Mouse (Mus musculus) ovary, postnatal 10 days (tissue): ENCODE results near the gene Kcnk1.
A peak's percentile ranks its signal among the peaks of the same experiment; 100 is the strongest.

Experiments
- DNase-seq: peaks from one replicate; pipeline ENCODE4 v3.0.0; 2022; ENCODE audit warnings: low spot score

The Kcnk1 gene

DNA sequence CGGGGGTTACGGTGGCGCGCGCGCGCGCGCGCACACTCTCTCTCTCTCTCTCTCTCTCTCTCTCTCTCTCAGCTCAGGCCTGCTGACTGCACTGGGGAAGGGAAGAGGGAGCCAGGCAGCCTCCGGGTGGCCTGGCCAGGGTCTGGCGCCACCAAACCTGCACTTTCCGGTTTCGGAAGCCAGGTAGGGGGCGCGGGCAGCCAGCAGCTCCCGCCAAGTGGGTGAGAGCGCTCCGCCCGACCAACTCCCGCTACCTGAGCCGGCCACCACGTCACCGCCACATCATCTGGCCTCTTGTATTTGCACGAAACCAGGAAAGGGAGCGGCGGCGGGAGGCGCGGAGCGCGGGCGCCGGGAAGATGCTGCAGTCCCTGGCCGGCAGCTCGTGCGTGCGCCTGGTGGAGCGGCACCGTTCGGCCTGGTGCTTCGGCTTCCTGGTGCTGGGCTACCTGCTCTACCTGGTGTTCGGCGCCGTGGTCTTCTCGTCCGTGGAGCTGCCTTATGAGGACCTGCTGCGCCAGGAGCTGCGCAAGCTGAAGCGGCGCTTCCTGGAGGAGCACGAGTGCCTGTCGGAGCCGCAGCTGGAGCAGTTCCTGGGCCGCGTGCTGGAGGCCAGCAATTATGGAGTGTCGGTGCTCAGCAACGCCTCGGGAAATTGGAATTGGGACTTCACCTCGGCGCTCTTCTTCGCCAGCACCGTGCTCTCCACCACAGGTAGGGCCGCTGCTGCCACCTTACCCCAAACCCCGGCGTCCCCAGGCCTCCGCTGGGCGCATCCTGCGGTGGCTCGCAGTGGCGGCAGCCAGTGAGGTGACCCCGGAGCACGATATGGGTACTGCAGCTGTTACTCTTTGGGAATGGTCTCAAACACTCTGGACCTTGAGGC is at the start of gene Kcnk1:
TSS of gene Kcnk1 (plus strand) at position 70 of the 886 bp plus-strand sequence.
- DNase-seq = no peak

DNA sequence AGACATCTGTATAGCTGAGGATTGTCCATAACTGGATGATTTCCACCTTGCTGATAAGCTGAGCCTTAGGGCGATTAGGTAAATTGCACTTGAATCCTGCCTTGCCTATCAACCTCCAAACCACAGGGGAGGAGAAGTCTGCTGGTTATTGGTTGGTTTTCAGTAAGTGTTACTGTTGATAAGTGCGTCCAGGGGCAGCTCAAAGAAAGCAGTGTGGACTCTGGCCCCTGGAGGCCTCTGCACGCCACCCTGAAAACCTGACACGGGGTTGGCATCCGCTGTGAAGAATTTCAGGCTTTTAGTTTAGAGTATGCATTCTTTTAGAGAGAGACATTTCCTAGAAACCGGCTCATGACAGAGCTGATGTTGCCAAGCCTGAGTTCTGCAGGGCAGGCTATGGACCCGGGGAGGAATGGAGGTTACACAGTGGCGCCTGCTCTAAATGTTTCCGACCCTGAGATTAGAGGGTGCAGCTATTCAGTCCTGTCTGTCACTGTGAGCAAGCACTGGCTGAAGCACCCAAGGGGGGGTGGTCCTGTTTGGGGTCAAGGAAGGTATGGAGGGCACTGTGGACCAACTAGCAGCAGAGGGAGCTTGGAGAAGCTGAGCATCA is 46.2 kb upstream of the Kcnk1 start:
- no peak for DNase-seq

DNA sequence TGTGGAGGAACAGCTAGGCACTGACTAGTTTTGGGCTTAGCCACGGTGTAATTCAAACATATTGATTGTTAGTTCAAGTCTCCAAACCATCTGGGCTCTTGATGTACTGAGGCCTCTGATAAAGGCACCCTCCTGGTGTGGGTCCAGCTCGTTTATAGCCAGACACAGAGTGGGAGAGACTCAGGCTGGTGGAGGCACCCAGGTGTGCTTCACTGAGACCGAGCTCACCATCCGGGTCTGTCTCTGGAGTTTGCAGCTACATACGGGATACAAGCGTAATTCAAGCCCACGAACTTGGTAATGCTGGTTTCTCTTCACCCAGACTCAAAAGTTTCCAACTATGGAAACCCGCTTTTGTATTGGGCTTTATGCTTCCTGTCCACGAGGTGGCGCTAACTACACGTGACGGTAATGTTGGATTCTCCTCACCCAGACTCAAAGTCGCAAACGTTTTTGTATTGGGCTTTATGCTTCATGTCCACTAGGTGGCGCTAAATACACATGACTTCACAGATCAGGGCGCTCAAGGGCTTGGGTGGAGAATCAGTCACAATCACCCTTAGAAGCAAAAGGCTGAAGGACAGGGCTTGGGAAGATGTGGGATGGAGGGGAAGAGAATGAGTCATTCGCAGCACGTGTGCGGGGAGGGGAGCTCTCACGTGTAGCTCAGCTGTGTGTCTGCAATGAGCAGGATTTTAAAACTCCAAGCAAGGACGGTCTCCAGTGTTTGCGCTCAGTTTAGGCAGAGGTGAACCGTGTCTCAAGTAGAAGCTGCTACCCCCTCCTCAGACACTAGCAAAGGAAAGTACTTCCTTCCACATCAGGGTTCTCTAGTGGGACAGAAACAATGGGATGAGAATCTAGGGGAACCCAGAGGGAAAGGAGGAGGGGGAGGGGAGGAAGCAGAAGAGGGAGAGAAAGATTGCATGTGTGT is 44.7 kb upstream of the Kcnk1 start:
- DNase-seq = peak; percentile 53

DNA sequence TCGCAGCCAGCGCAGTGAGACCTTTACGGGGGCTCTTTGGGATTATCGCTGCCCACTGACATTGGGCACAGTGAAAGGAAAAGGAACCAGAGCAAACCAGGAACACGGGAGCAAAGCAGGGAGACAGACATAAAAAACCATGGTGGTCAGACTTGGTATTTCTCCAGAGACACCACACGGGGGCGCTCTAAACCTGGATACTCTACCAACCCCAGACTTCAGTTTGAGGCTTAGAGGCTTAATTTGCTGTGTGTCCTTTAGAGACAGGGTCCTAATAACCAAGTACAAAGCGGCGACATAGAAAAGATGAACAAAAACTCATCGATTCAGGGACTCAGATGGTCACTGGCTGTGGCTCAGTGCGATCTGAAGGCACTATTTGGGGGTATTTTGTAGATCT is 39.3 kb upstream of the Kcnk1 start:
- DNase-seq = no peak

DNA sequence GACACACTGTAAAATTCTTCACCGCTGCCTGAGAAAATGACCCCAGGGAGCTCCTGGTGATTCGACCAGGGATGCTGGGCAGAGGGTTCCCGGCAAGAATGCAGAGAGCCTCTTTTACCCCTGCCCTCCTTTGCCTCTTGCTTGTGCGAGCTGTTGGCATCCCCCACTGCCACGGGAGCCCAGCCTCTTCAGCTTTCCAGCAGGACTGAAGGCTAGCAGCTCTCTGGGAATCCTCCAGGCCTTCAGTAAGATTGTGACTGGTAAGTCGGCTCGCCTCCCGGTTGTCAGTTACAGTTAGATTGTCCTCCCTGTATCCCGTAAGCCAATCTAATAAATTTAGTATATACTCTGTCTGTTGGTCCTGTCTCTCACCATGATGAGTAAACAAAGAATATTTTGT is 38.2 kb upstream of the Kcnk1 start:
- DNase-seq = no peak

DNA sequence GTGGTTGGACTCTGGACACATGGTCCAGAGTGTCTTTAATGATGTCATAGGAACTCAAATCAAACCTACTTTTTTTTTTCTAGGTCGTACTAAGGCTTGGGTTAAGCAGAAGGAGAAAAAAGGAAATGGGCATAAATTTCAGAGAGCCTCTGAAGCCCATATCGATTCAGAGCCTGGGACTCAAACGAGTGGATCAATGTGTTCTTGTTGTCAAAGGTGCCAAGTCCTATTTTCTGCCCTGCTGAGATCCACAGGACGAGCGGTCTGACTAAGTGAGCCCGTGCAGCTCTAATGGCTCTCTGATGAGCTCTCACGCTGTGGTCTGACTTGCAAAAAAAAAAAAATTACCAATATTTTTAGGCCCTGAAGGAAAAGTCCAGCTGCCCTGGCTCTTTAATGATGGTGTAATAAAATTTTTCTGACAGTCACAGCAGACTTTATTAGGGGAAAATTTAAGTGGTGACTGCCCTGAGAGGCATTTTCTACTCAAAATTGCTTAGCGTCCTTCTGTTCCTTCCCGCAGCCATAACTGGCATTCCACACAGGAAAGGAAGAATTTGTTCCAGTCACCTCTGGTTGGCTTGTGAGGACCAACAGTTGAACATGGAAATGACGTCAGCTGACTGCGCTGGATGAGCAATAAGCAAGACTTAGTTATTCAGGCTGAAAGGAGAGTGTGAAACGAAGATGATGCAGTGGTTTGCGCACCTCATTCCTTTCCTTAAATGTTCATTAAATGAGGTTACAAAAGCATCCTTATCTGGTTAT is 37.6 kb upstream of the Kcnk1 start:
- DNase-seq = no peak

DNA sequence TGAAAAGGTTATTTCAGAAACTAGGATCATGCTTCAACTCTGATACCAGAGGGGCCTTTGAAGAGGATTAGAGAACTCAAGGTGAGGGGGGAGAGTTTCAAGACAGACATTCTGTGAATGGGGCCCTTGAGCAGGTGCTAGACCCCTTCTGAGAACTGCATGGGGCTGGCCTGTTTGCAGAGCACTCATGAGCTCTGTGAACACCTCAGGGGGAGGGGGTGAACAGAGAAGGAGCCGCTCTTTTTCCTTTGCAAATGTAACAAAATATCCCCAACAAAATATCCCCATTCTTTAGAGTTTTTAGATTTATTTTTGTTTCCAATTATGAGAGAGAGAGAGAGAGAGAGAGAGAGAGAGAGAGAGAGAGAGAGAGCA is 37.0 kb upstream of the Kcnk1 start:
- no peak for DNase-seq

DNA sequence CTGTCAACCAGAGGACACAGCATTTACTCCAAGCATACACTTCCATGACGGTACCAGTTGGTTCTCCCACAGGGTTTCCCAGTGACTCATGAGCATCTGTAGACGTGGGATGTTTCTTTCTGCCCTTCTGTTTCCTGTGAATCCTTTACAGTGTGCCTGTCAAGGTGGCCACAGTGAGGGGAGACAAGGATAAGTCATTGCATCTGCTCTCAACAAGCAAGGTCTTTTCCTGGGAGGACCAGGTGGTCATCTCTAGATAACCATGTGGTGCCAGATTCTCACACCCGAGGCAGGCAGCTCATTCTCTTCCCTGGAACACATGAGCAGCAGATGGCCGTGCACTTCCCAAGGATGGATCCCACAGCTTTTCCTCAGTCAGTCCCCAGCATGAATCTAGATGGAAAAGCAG is 35.6 kb upstream of the Kcnk1 start:
- no peak for DNase-seq

DNA sequence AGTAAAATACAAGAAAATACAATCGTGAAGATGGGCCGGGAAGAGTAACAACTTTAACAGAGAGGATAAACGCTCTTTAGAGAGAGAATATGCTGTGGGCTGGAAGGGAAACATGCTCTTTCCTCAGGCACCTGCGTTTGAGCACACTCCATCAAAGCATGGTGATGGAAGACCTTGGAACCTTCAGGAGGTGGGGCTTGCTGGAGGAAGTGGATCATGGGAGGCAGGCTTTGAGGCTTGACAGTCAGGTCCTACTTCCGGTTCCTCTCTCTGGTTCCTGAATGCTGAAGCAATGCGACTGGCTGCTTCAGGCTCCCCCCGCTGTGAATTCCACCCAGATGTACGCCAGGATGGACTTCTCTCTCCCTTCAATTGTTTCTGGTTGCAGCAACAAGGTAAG is 34.9 kb upstream of the Kcnk1 start:
- no peak for DNase-seq

DNA sequence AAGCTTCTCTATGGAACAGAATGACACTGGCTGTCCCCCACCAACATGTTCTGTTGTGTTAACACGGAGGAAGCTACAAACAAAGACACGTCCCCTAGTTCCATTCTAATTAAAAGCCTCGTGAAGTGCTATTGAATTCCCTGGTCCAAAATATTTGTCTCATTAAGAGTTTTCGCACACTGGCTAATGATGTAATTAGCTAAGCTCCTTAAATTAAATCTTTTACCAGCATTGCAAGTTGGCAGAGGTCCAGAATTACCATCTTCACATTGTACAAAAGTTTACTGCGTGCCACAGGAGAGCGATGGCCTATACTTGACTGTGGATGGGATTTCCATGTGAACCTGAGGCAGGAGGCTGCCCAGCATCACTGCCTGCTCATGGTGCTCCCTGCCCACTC is 33.2 kb upstream of the Kcnk1 start:
- no peak for DNase-seq

DNA sequence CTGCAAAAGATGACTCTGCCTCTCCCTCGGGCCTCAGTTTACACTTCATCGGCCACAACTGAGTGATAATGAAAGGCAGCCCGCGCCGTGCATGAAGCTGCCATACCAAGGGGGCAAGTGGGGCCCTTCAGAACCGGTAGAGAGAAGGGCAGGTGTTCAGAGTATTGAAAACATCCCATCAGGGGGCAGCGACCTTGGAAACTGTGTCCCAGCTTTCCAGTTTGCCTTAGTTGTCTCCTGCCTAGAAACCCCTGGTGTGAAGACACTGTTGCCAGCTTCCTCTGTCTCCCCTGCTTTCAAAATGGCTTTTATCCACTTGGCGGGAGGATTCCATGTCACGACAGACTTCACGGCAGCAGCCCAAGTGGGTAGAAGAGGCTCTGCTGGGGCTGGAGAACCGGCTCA is 31.2 kb upstream of the Kcnk1 start:
- no peak for DNase-seq

DNA sequence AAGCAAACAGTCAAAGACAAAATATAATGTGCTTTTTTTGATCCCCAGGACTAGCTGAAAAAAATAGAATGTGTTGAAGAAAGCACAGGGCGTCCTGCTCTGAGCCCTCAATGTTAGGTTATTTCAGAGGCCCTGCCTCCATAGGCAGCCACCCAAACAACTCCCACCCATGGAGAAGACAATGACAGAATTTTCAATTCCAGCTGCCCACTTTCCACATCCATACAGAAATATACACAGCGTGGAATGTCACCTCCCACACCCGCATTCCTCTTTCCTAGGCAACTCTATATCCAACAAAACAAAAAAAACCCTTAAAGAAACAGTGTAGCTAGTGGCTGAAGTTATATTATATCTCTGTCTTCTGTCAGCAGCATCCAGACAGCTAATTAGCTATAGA is 23.6 kb upstream of the Kcnk1 start:
- no peak for DNase-seq

DNA sequence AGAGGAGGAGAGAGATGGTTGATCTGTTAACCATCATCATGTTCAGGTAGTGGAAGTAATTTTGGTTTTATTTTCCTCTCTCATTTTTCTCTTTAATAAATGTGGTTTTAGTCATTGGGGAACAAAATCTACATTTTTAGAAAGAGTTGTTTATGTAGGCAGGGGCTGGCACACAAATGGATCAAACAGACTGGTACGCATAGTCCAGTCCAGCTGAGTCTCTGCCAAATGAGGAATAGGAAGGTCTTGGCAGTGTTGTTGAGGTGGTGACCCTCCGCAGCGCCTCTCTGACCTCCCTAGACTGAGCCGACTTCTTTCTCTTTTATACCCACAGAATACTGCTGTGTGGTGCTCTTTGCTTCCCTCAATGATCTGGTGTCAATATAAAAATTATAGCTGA is 19.0 kb upstream of the Kcnk1 start:
- DNase-seq = no peak

DNA sequence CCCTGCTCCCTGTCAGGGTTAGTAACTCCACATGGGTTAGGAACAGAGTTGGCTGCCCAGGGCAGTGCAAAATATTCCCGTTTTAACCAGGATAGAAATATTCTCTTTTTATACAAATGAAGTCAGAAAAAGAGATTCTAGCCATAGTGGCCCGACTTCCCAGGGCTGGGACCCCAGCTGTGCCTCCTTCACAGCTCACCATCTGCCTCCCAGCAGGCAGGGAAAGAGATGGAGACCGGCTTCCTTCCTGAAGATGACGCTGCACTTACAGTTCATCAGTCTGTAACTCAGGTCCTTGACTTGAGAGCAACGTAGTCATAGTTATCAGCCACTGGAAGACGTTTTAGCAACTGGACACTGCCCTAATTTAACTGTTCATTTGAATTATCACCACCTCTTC is 14.1 kb upstream of the Kcnk1 start:
- DNase-seq = no peak

DNA sequence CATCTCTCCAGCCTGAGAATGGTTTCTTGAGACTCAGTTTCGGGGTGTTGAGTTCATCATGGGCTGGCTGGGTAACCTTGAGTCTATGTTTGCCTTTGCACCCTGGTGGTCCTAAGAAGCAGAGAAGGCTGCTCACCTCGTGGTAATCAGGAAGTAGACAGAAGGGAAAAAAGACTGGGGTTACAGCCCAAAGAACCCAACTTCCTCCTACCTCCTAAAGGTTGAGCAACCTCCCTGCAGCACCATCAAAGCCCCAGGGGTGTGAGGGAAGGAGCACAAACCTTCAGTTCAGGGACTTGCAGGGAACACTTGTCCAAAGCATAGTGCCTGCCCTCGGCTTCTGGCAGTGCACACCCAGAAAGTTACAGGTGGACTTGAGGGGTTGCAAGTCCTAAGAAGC is 11.5 kb upstream of the Kcnk1 start:
- DNase-seq = no peak

DNA sequence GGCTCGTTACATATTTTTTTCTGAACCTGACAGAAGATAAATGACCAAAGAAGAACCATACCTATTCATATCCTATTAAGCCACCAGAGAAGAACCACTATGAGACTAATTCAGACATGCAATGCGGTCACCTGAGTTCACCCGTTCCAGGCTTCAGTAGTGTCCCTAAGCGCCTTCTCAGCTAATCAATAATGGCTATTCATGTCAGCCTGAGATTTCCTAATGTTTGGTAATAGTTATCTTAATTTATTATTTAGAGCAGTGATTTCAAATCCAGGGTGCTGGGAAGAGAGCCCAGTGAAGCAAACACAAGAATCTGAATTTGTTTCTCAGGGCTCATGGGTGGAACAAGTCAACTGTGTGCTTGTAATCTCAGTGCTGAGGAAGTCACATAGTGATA is 10.8 kb upstream of the Kcnk1 start:
- DNase-seq = no peak

DNA sequence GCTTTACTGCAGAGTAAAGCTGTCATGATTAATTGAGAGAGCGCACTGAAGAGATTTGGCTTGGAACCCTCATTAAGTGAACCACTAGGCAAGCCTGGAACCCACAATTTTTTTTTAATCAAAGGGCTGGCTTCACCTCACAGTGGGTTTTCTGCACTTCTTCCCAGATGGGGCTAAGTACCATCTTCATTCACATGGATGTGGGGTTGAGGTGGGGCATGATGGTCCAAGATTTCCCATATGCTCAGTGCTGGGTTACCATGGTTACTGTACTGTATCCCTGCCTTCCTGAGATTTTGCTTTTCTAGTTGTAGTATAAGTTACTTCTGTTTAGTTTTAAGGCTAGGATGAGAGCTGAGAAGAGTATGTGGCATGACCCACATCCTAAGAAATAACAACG is 9.6 kb upstream of the Kcnk1 start:
- no peak for DNase-seq

DNA sequence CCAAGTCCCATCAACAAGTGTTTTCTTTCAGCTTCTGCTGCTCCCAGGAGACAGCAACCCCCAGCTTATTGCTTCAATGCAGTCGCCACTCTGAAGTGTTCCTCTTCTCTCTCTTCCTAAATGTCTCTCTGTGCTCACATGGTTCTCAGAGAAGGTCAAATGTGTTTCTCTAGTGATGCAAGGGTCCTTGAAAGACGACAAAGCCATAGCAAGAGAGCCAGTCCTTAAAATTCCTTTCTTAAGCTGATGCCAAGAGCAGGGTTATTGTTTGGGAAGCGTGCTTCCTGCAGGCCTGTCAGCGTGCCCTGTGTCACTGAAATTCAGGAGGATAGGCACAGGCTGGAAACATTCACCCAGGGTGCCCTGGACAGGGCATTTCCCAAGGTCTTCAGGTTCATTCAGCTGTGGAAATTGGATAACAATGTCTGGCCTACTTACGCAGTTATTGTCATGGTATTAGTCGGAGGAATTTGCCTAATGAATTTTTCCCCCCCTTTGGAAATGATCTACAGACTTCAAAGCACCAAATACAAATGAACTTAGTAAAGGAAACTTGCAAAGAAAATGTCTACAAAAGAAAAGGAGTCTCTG is 7.9 kb upstream of the Kcnk1 start:
- DNase-seq = no peak

DNA sequence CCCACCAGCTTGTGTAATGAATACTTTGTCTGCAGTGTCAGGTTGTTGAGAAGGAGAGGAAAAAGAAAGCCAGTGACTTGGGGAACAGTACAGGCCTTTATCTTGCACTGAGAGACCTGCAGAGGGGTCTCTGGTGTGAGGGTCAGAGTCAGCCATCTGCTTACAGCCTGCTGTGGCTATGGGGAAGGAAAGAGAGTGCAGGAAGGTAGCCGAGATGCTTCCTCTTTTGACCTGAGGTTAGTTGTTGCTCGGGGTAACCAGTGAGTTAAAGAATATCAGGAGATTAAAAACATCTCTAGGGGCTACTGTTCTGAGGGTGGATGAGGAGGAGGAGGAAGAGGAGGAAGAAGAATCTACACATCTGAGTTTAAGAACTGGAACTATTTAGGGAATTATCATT is 7.0 kb upstream of the Kcnk1 start:
- DNase-seq = no peak

DNA sequence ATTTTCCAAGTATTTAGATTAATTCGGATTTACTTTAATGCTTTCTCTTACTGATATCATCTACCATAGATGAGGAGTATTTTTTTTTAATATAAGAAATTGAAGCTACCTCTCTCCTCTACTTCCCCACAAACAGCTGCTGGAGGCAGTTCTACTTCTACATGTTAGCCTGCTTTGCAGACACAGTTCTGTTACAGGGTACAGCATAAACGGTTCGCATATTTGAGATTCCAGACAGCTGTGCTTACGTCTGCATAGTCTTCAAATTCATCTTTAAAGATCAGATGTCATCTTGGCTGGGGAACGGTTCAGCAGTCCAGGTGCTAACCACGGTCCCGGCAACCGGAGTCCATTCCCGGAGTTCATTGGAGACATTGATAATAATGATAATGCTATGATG is 1.3 kb upstream of the Kcnk1 start:
- DNase-seq = no peak

DNA sequence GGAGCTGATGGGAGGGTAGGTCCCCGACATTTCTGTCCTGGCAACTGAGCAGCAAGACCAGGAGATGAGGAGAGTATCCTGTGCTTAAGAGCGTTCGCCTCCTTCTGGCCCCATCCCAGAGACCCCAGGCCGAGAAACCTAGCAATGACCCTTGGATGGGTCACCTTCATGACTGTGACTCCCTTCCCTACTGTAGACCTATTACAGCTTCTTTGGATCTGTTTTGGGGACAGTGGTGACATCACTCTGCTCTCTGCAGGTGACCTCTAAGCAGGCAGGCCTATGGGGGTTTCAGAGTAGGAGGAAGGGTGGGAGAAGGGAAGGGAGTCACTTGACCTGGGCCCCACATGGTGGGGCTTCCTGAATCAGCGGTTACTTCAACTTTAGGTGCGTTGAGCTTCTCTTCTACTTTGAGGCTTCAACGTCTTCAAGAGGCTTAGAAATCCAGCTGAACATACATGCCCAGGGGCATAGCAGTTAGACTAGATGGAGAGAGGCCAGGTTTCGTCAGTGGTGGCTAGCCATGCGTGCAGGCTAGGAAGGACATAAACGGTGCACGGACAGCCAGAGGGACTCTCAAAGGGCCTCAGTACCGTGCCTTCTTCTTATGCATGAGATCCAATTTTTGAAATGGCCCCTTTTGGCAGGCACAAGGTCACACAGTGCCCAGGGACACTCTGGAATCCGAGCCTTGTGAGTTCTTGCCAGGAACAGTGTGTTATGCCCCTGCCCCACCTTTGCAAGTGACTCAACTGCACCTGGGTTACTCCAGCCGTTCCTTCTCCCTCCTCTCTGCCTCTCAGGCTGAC is 1.3 kb downstream of the Kcnk1 start:
- no peak for DNase-seq
